Mouse (Mus musculus) CH12F3 (cell line): Measurements from ENCODE around the gene Pde8b.

Experiments used
- in situ Hi-C: fragments of 300-500 bp; cut with MboI; formaldehyde crosslinking; loops from 2 replicates; pipeline ENCODE4 v1.14.3; 2020; ENCODE audit warnings: low sequenced_read_pairs

The Pde8b gene

GRCm38 (mm10) chr13:95160211-95160610 is 89.9 kb downstream of the Pde8b start:
- in situ Hi-C loops = no loop called here

DNA sequence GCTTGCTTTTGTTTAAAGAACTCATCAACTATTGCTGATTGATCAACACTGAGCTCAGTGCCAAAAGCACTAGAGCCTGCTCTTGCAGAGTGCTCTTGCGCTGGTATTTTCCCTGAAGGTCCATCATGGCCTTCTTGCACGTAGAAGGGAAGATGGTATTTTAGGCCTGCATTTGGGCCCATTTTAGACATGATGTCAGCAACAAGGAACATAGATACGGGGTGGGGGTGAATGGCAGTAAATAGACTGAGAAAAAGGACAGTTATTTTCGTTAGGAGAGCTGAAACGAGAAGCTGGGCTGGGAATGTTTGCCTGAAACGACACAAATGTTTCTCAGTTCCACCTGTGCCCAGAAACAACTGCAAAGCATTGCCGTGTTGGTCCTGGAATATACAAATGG is 91.2 kb downstream of the Pde8b start:
- in situ Hi-C loops = no loop called here

DNA sequence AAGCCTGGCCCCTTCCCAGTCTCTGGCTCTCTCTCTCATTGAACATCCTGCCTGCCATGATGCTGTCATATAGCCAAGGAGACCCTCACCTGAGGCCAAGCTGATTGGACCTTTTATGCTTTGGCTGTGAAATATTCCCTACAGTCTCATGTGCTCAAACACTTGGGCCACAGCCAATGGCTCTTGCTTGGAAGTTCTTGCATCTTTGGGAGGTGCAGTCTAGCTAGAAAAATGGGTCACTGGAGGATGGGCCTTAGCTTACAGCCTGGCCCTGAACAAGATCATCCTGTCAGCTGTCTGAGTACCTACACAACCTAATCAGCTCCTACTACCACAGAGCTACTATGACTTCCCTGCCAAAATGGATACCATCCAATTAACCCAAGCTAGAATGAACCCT is 105.4 kb downstream of the Pde8b start:
- in situ Hi-C loops = no loop called here

DNA sequence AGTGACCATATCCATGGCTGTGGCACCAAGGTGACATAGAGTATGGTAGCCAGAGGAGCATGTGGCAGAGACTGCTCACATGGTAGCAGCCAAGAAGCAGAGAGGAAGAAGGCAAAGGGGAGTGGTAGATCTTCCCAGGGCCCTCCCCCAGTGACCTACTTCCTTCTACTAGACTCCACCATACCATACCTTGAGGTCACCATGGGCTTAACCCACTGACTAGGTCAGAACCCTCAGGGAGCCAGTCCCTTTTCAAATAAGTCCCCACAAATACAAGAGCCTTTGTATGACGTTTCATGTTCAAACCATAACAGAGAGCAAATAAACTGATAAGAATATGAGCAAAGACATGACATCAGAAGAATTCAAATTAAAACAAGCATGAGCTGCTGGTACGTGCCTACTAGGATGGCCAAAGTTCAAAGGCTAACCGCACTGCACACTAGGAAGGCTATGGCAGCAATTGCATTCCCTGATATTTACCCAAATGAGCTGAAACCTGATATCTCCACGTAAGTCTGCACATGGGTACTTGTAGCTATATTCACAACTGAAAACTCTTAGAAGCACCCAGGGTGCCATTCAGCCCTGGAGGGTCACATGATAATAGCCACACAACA is 109.6 kb downstream of the Pde8b start:
- in situ Hi-C loops = no loop called here

GRCm38 (mm10) chr13:95135326-95136150 is 114.6 kb downstream of the Pde8b start:
- in situ Hi-C loops = no loop called here

DNA sequence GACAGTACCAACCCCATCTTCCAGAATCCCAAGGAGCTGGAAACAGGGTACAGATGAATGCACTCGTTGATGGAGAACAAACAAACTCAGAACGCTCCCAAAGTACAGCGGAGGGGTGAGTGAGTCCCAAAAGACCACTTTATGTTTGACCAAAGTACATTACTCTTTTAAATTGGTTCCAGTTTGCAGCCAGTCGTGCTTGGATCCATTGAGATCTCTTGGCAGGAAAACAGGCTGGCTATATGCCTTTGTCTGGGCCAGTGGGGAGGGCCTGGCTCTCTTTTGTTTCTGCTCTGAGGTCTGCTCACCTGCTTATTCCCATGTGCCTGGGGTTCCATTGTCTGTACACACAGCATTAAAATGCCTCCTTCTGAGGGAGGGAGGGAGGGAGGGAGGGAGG is 118.3 kb downstream of the Pde8b start:
- in situ Hi-C loops = no loop called here

- in situ Hi-C loops = no loop called here
These were observed 119.1 kb downstream of the Pde8b start for GRCm38 (mm10) chr13:95131041-95131440.

DNA sequence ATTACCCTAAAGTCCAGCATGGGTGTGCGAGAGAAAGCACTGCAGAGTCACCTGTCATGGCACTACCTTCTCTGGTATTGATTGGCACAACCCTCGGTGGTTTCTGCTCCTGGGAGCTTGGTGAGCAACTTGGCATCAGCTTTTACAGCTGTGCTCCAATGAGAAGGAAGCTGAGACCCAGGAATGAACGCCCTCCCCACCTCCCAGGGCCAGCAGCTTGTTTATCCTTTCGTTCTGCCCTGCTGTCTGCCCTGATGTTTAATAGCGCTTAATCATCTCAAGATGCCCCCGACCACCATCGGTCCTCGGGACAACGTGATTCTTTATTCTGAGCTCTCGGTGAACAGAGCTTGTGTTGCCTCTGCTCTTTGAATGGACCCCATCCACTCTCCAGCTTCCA is 122.8 kb downstream of the Pde8b start:
- in situ Hi-C loops = no loop called here

- in situ Hi-C loops = no loop called here
These were observed 123.3 kb downstream of the Pde8b start for GRCm38 (mm10) chr13:95126801-95127200.

GRCm38 (mm10) chr13:95125546-95126215 is 124.5 kb downstream of the Pde8b start:
- in situ Hi-C loops = no loop called here

- in situ Hi-C loops = no loop called here
These were observed 129.6 kb downstream of the Pde8b start for GRCm38 (mm10) chr13:95120570-95120969.

- in situ Hi-C loops = no loop called here
These were observed 136.4 kb downstream of the Pde8b start for GRCm38 (mm10) chr13:95113763-95114162.

DNA sequence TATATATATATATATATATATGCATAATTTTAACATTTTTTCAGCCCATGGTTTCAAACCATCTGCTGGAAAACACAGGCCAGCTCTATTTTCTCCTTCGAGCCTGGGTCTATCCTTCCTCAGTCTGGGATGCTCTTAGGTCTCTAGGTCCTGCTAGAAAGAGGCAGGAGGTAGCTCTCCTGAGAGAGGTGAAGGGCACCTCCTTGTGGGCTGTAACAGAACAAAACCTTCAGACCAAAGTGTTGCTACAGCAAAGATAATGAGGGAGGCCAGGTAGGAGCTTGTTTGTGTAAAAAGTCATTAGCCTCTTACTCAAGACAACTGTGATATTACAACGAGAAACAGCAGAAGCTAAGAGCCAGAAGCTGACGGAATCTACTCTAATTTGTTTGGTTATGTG is 140.6 kb downstream of the Pde8b start:
- in situ Hi-C loops = no loop called here

DNA sequence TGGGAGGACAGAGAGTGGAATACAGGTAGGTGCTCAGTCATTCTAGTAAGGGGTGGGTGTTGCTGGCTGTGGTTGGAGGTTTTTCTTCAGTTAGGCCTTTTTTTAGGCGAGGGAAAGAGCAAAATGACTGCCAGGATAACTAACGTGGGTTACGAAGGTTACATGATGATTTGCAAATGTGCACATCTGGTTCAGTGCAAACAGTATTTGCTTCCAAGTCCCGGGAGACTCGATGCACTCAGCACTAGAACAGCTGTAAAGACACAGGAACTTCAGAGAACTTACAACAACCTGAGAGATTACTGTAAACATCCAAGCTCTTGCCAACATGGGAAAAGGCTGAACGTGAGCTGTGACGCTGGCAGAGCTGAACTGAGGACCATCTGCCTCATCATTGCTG is 142.1 kb downstream of the Pde8b start:
- in situ Hi-C loops = no loop called here

- in situ Hi-C loops = no loop called here
These were observed 145.3 kb downstream of the Pde8b start for GRCm38 (mm10) chr13:95104865-95105264.

GRCm38 (mm10) chr13:95102985-95103590 is 147.0 kb downstream of the Pde8b start:
- in situ Hi-C loops = no loop called here

DNA sequence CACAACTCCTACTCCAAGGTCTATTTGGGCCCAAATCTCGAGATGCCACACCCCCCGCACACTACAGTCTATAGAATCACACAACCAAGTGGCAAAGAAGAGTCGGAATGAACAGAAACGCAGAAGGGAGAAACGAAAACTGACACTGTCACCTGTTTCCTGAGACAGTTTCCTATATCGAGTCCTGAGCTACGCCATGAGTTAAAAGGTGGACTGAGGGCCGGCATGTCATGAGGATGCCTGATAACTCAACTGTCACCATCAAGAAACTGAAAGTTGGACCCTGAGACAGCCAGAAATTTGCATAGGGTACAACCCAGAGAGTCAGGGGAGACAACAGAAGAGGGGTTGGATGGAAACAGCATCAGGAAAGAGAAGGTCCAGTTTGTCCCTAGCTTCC is 148.8 kb downstream of the Pde8b start:
- in situ Hi-C loops = no loop called here

- in situ Hi-C loops = no loop called here
These were observed 151.0 kb downstream of the Pde8b start for GRCm38 (mm10) chr13:95098931-95099720.

- in situ Hi-C loops = no loop called here
These were observed 153.5 kb downstream of the Pde8b start for GRCm38 (mm10) chr13:95096646-95097045.

GRCm38 (mm10) chr13:95095860-95096259 is 154.3 kb downstream of the Pde8b start:
- in situ Hi-C loops = no loop called here
